Mouse (Mus musculus): Measurements from ENCODE around the gene Gm21915.

DNA sequence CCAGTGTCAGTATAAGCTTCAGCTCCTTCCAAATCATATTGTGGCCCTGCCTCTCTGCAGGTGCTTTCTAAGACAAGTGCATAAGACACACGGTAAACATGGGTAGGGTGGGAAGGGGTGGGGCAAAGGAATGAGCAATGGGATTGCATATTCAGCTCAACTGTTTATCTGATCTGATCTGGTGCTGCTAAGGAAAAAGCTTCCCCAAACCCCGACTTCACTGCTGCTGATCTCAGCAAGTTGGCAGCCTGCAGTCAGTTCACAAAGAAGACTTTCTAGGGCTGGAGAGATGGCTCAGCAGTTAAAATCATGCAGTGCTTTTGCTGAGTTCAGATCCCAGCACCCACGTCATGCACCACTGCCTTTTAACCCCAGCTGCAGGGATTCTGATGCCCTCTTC lies 39.6 kb downstream of the Gm21915 start:
- TF ChIP-seq CTCF (IDR thresholded peaks at IDR 0.05; ENCODE audit: extremely low read depth, insufficient read depth, low read length) (no peak), POLR2A (IDR thresholded peaks at IDR 0.05; ENCODE audit: extremely low read depth, insufficient read depth, low read length) (no peak)
